Comparison of ENCODE assay signal across 10 mouse cellular contexts in genomic region chr2:120134453-120135075, GRCm38 (mm10). TPM values are rescaled to one million over a fixed set of nuclear protein-coding genes. Genes with fewer than 3 reads are reported as not detected.
DNase-seq lines count a peak whose midpoint lies in the region; ATAC-seq and TF ChIP-seq lines count a peak whose summit lies in the region.
"Had no signal": no experiment of that assay in that cellular context is flagged by ENCODE, and none has a peak within 500 bp of the region (broad histone marks: within the 10 kb centered on the region; RNA-seq: fewer than 3 reads in every experiment).

No protein-coding gene starts in this region.

- no peak overlapping the region for H3K27ac ChIP-seq in liver, embryonic 12.5 days
- H3K27ac ChIP-seq in bone marrow macrophage, adult 2 months (ENCODE audit: insufficient read depth, low read depth, low read length), result peak overlapping the region; percentile 100
- peak overlapping the region; percentile 71 for H3K27ac ChIP-seq in heart, postnatal 0 days (ENCODE audit: low read depth)
- H3K27ac ChIP-seq in neural tube, embryonic 15.5 days (replicated peaks), result no peak overlapping the region
- H3K27ac ChIP-seq: midbrain, embryonic 12.5 days had no signal

- peaks cover 40% of the 10 kb centered on the region for H3K79me2 ChIP-seq in myocyte (ENCODE audit: control insufficient read depth, insufficient read depth)

- no peak for TF ChIP-seq CTCF in bone marrow macrophage, adult 2 months (IDR thresholded peaks at IDR 0.05; ENCODE audit: low read depth, low read length)
- no peak for TF ChIP-seq CTCF in heart, postnatal 0 days (IDR thresholded peaks at IDR 0.05; ENCODE audit: low read depth)

- H3K9ac ChIP-seq in liver, embryonic 12.5 days, result no peak overlapping the region
- 0 out of 2 replicates have a peak overlapping the region, but pooled peaks have one; percentile 15 for H3K9ac ChIP-seq in heart, postnatal 0 days (replicated peaks; ENCODE audit: low read depth, low read length)
- no peak overlapping the region for H3K9ac ChIP-seq in neural tube, embryonic 15.5 days (replicated peaks)
- H3K9ac ChIP-seq: midbrain, embryonic 12.5 days had no signal

- TF ChIP-seq POLR2A in bone marrow macrophage, adult 2 months (IDR thresholded peaks at IDR 0.05; ENCODE audit: borderline replicate concordance, low read depth, low read length), result no peak
- TF ChIP-seq POLR2A in myocyte (IDR thresholded peaks at IDR 0.05; ENCODE audit: insufficient read length, low read depth), result no peak

- H3K4me1 ChIP-seq in liver, embryonic 12.5 days, result peaks cover 15% of the 10 kb centered on the region
- H3K4me1 ChIP-seq in bone marrow macrophage, adult 2 months (ENCODE audit: control insufficient read depth, insufficient read depth, low read length), result peaks cover 72% of the 10 kb centered on the region
- H3K4me1 ChIP-seq in heart, postnatal 0 days (ENCODE audit: control insufficient read depth, insufficient read depth), result peaks cover 67% of the 10 kb centered on the region
- peaks cover 4% of the 10 kb centered on the region; the same call in 1 of the 2 replicates for H3K4me1 ChIP-seq in neural tube, embryonic 15.5 days
- H3K4me1 ChIP-seq: midbrain, embryonic 12.5 days had no signal

- no peak for ATAC-seq in liver, embryonic 12.5 days
- ATAC-seq in heart, postnatal 0 days (ENCODE audit: insufficient read depth, low read depth), result peak; percentile 57
- no peak for ATAC-seq in neural tube, embryonic 15.5 days (ENCODE audit: low FRiP score)

- no peak for TF ChIP-seq EP300 in heart, postnatal 0 days (IDR thresholded peaks at IDR 0.05; ENCODE audit: low read depth)

- H3K4me2 ChIP-seq in liver, embryonic 12.5 days, result no peak overlapping the region
- no peak overlapping the region for H3K4me2 ChIP-seq in heart, postnatal 0 days (ENCODE audit: low read depth, low read length)
- peak overlapping the region; percentile 7 for H3K4me2 ChIP-seq in myocyte (ENCODE audit: low read depth)
- H3K4me2 ChIP-seq in neural tube, embryonic 15.5 days, result no peak overlapping the region
- H3K4me2 ChIP-seq: midbrain, embryonic 12.5 days had no signal

- peak; percentile 27 for DNase-seq in liver
- peak; percentile 67 for DNase-seq in heart, postnatal 0 days (ENCODE audit: low spot score)
- DNase-seq in c-Kit-positive CD71-positive TER-119-positive erythroid progenitor cells, embryonic 14.5 days (ENCODE audit: low spot score), result no peak
- DNase-seq: cerebellum, adult 11-12 months; thymus, adult 18-20 months had no signal

- peaks cover 2% of the 10 kb centered on the region; the same call in 1 of the 2 replicates for H3K36me3 ChIP-seq in liver, embryonic 12.5 days
- H3K36me3 ChIP-seq in heart, postnatal 0 days (replicated peaks; ENCODE audit: control insufficient read depth, insufficient read depth, low read length), result peaks cover 22% of the 10 kb centered on the region
- H3K36me3 ChIP-seq in myocyte (ENCODE audit: control insufficient read depth, insufficient read depth), result peaks cover 5% of the 10 kb centered on the region
- no peaks in the 10 kb centered on the region for H3K36me3 ChIP-seq in neural tube, embryonic 15.5 days
- H3K36me3 ChIP-seq: midbrain, embryonic 12.5 days had no signal

- no peak overlapping the region for H3K4me3 ChIP-seq in liver, embryonic 12.5 days
- H3K4me3 ChIP-seq in bone marrow macrophage, adult 2 months (ENCODE audit: insufficient read depth, low read length), result peak overlapping the region; percentile 6; the same call in 1 of the 2 replicates
- H3K4me3 ChIP-seq in heart, postnatal 0 days (ENCODE audit: low read depth, low read length), result no peak overlapping the region
- H3K4me3 ChIP-seq in myocyte, result no peak overlapping the region
- no peak overlapping the region for H3K4me3 ChIP-seq in neural tube, embryonic 15.5 days (replicated peaks)
- H3K4me3 ChIP-seq: midbrain, embryonic 12.5 days had no signal

- no peak overlapping the region for H3ac ChIP-seq in myocyte (ENCODE audit: control insufficient read depth, insufficient read length)

- no peaks in the 10 kb centered on the region for H3K27me3 ChIP-seq in liver, embryonic 12.5 days (replicated peaks)
- H3K27me3 ChIP-seq in heart, postnatal 0 days (ENCODE audit: control insufficient read depth, insufficient read depth, low read length), result no peaks in the 10 kb centered on the region
- H3K27me3 ChIP-seq in myocyte (ENCODE audit: control insufficient read depth, insufficient read depth, insufficient read length), result no peaks in the 10 kb centered on the region
- H3K27me3 ChIP-seq in neural tube, embryonic 15.5 days (replicated peaks), result no peaks in the 10 kb centered on the region
- H3K27me3 ChIP-seq: midbrain, embryonic 12.5 days had no signal

- H3K9me3 ChIP-seq in liver, embryonic 12.5 days (replicated peaks), result no peaks in the 10 kb centered on the region
- no peaks in the 10 kb centered on the region for H3K9me3 ChIP-seq in heart, postnatal 0 days (replicated peaks; ENCODE audit: control insufficient read depth, low read length)
- H3K9me3 ChIP-seq in neural tube, embryonic 15.5 days (replicated peaks), result no peaks in the 10 kb centered on the region
- H3K9me3 ChIP-seq: midbrain, embryonic 12.5 days had no signal

TF ChIP-seq in myocyte, 11 proteins besides CTCF, POLR2A, EP300 and RAD21:
- TF ChIP-seq POLR2AphosphoS2 (IDR thresholded peaks at IDR 0.05; ENCODE audit: insufficient read length, low read depth) (no peak), E2F4 (IDR thresholded peaks at IDR 0.05; ENCODE audit: insufficient read depth) (no peak), MYOG (IDR thresholded peaks at IDR 0.05; ENCODE audit: control insufficient read depth in 1 of 3, insufficient read depth in 1 of 3, insufficient read length in 2 of 3, low read depth in 2 of 3) (peak in 1 of 3 experiments; percentile 20)

RNA-seq across cellular contexts. Expression of gene Ehd4, which starts 19.8 kb away (rescaled TPM):
- polyA plus RNA-seq in liver, embryonic 12.5 days (2016; fragmentation: Nextera tagmentation; extraction: Ambion mirVana), result 27.2 and 28.7 TPM in 2 replicates
- polyA plus RNA-seq in bone marrow macrophage, adult 2 months (2012; ENCODE audit: insufficient read depth, insufficient read length, missing spikeins), result 327 and 347 TPM in 2 replicates
- 231 and 250 TPM in 2 replicates for total RNA-seq in heart, postnatal 0 days (2014; rRNA removed; ENCODE audit: low replicate concordance)
- polyA plus RNA-seq in heart, postnatal 0 days (2015; fragmentation: Nextera tagmentation; extraction: Ambion mirVana), result 438 and 547 TPM in 2 replicates
- 101 TPM for polyA plus RNA-seq in myocyte (2012; fragmentation: generic; extraction: Trizol)
- polyA plus RNA-seq in neural tube, embryonic 15.5 days (2015; fragmentation: Nextera tagmentation; extraction: Ambion mirVana), result 15.9 and 27.7 TPM in 2 replicates

Comparison
In these comparisons a context has a peak if more than half of its experiments do, and no peak if none do; other contexts are left out.
1. H3K27ac ChIP-seq: peak in bone marrow macrophage, adult 2 months (single experiment) and heart, postnatal 0 days (single experiment); none in liver, embryonic 12.5 days (single experiment) and neural tube, embryonic 15.5 days (single experiment).